Mouse (Mus musculus) CH12.LX (cell line): ENCODE results near the gene Ints5. TPM values are rescaled to one million over a fixed set of nuclear protein-coding genes. Genes with fewer than 3 reads are reported as not detected.

Experiments
- DNase-seq: peaks from one replicate; pipeline ENCODE4 v3.0.0-alpha.2; 2013; ENCODE audit errors: extremely low read depth
- H3K27ac ChIP-seq: 2 replicates; pipeline ENCODE4 v1.5.1; 2012; ENCODE audit warnings: low read depth, mild to moderate bottlenecking, control low read depth, moderate library complexity; ENCODE audit not compliant: insufficient read depth
- H3K27me3 ChIP-seq: replicated peaks from 2 replicates; pipeline ENCODE3; 2012; ENCODE audit warnings: inconsistent platforms
- H3K36me3 ChIP-seq, 2 experiments: replicated peaks in 1 of 2; 2 replicates each; pipeline versions ENCODE3 to v1.6.1; 2012; ENCODE audit warnings: inconsistent platforms in 1 of 2, low read length in 1 of 2, mild to moderate bottlenecking in 1 of 2, mixed read lengths in 1 of 2, moderate library complexity in 1 of 2; ENCODE audit not compliant: control insufficient read depth in 1 of 2, insufficient read depth in 1 of 2
- H3K4me1 ChIP-seq, 2 experiments: 2 replicates each; pipeline ENCODE4 v1.6.1; 2012; ENCODE audit warnings: inconsistent platforms in 1 of 2, moderate library complexity in 1 of 2; ENCODE audit not compliant: insufficient read depth in 2 of 2, control insufficient read depth in 1 of 2
- H3K4me2 ChIP-seq: 2 replicates; pipeline ENCODE4 v1.6.1; 2012; ENCODE audit warnings: low read depth, mild to moderate bottlenecking, control low read depth; ENCODE audit not compliant: poor library complexity, insufficient read depth, severe bottlenecking
- H3K4me3 ChIP-seq, 3 experiments: fragments of 150-350 bp in 1 of 3; sonication (generic) in 1 of 3; replicated peaks in 1 of 3; 2 replicates each; pipeline versions ENCODE3 to v1.5.1; 2011 to 2012; ENCODE audit warnings: low read depth in 2 of 3, low read length in 2 of 3, mild to moderate bottlenecking in 2 of 3, moderate library complexity in 2 of 3, control low read depth in 1 of 3, improper control_type of control experiment in 1 of 3, inconsistent platforms in 1 of 3, mixed read lengths in 1 of 3; ENCODE audit not compliant: poor library complexity in 1 of 3
- H3K79me2 ChIP-seq: replicated peaks from 2 replicates; pipeline ENCODE4 v1.6.1; 2012; ENCODE audit warnings: mild to moderate bottlenecking, moderate library complexity; ENCODE audit not compliant: control insufficient read depth, poor library complexity, insufficient read depth, severe bottlenecking; ENCODE audit errors: extremely low read depth
- H3K9ac ChIP-seq: 2 replicates; pipeline ENCODE4 v1.6.1; 2012; ENCODE audit warnings: low read depth, mild to moderate bottlenecking, control low read depth, moderate library complexity; ENCODE audit not compliant: insufficient read depth
- H3K9me3 ChIP-seq: replicated peaks from 2 replicates; pipeline ENCODE3; 2012; ENCODE audit warnings: low read length, inconsistent platforms, mixed read lengths
- CHD1 ChIP-seq: IDR thresholded peaks from 2 replicates; pipeline ENCODE4 v1.6.1; 2012; ENCODE audit warnings: low read depth, low read length, improper control_type of control experiment, inconsistent platforms
- CTCF ChIP-seq, 2 experiments: IDR thresholded peaks in 1 of 2; conservative IDR thresholded peaks in 1 of 2; 2 replicates each; pipeline ENCODE4 v1.5.1; 2011 to 2012; ENCODE audit warnings: low read depth in 2 of 2, low read length in 2 of 2, improper control_type of control experiment in 1 of 2, inconsistent platforms in 1 of 2, mild to moderate bottlenecking in 1 of 2, moderate library complexity in 1 of 2
- E2F4 ChIP-seq: IDR thresholded peaks from 2 replicates; pipeline ENCODE4 v1.6.1; 2011; ENCODE audit warnings: low read depth, low read length, improper control_type of control experiment; ENCODE audit not compliant: insufficient replicate concordance
- ELF1 ChIP-seq: IDR thresholded peaks from 2 replicates; pipeline ENCODE4 v1.6.1; 2014; ENCODE audit warnings: low read depth, mild to moderate bottlenecking, inconsistent platforms, low read length, improper control_type of control experiment
- ETS1 ChIP-seq: conservative IDR thresholded peaks from 2 replicates; pipeline ENCODE4 v1.6.1; 2012; ENCODE audit warnings: low read depth, mild to moderate bottlenecking, inconsistent platforms, low read length, improper control_type of control experiment, moderate library complexity
- GABPA ChIP-seq: IDR thresholded peaks from 2 replicates; pipeline ENCODE4 v1.6.1; 2012; ENCODE audit warnings: low read depth, low read length, improper control_type of control experiment, inconsistent platforms; ENCODE audit not compliant: insufficient replicate concordance
- HCFC1 ChIP-seq: IDR thresholded peaks from 2 replicates; pipeline ENCODE4 v1.6.1; 2012; ENCODE audit warnings: low read depth, mild to moderate bottlenecking, inconsistent platforms, low read length, improper control_type of control experiment
- JUND ChIP-seq: conservative IDR thresholded peaks from 2 replicates; pipeline ENCODE4 v1.6.1; 2011; ENCODE audit warnings: low read depth, low read length, improper control_type of control experiment
- KAT2A ChIP-seq: IDR thresholded peaks from 2 replicates; pipeline ENCODE4 v1.6.1; 2012; ENCODE audit warnings: low read length, improper control_type of control experiment, inconsistent platforms; ENCODE audit not compliant: insufficient replicate concordance
- MAX ChIP-seq: IDR thresholded peaks from 2 replicates; pipeline ENCODE4 v1.6.1; 2011; ENCODE audit warnings: low read length, improper control_type of control experiment
- MAZ ChIP-seq: IDR thresholded peaks from 2 replicates; pipeline ENCODE4 v1.6.1; 2012; ENCODE audit warnings: low read depth, mild to moderate bottlenecking, inconsistent platforms, low read length, improper control_type of control experiment, moderate library complexity
- MXI1 ChIP-seq: IDR thresholded peaks from 2 replicates; pipeline ENCODE4 v1.6.1; 2011; ENCODE audit warnings: mild to moderate bottlenecking, low read depth, low read length, improper control_type of control experiment
- MYC ChIP-seq: IDR thresholded peaks from 2 replicates; pipeline ENCODE4 v1.6.1; 2011; ENCODE audit warnings: low read depth, mild to moderate bottlenecking, improper control_type of control experiment, low read length
- NELFE ChIP-seq: IDR thresholded peaks from 2 replicates; pipeline ENCODE4 v1.6.1; 2011; ENCODE audit warnings: low read depth, low read length, improper control_type of control experiment
- NRF1 ChIP-seq: IDR thresholded peaks from 2 replicates; pipeline ENCODE4 v1.6.1; 2014; ENCODE audit warnings: low read depth, mild to moderate bottlenecking, inconsistent platforms, low read length, improper control_type of control experiment, moderate library complexity
- POLR2A ChIP-seq: IDR thresholded peaks from 2 replicates; pipeline ENCODE4 v1.6.1; 2011; ENCODE audit warnings: low read depth, mild to moderate bottlenecking, improper control_type of control experiment, low read length
- POLR2AphosphoS2 ChIP-seq: IDR thresholded peaks from 2 replicates; pipeline ENCODE4 v1.6.1; 2011; ENCODE audit warnings: low read depth, low read length, improper control_type of control experiment
- RCOR1 ChIP-seq: conservative IDR thresholded peaks from 2 replicates; pipeline ENCODE4 v1.6.1; 2012; ENCODE audit warnings: low read depth, mild to moderate bottlenecking, inconsistent platforms, low read length, improper control_type of control experiment
- SIN3A ChIP-seq: IDR thresholded peaks from 2 replicates; pipeline ENCODE4 v1.6.1; 2012; ENCODE audit warnings: low read length, improper control_type of control experiment, inconsistent platforms
- TCF12 ChIP-seq: IDR thresholded peaks from 2 replicates; pipeline ENCODE4 v1.6.1; 2014; ENCODE audit warnings: low read depth, mild to moderate bottlenecking, inconsistent platforms, low read length, improper control_type of control experiment
- UBTF ChIP-seq: IDR thresholded peaks from 2 replicates; pipeline ENCODE4 v1.6.1; 2012; ENCODE audit warnings: low read depth, mild to moderate bottlenecking, inconsistent platforms, low read length, improper control_type of control experiment, moderate library complexity
- USF1 ChIP-seq: IDR thresholded peaks from 2 replicates; pipeline ENCODE4 v1.6.1; 2014; ENCODE audit warnings: low read depth, mild to moderate bottlenecking, inconsistent platforms, low read length, improper control_type of control experiment
- ZMIZ1 ChIP-seq: IDR thresholded peaks from 2 replicates; pipeline ENCODE4 v1.6.1; 2012; ENCODE audit warnings: low read depth, mild to moderate bottlenecking, inconsistent platforms, low read length, improper control_type of control experiment
- dilution Hi-C: fragments of 300-500 bp; cut with MboI; formaldehyde crosslinking; loops from 2 replicates; pipeline ENCODE4 v1.14.3; 2020; ENCODE audit warnings: low sequenced_read_pairs; ENCODE audit not compliant: extremely low pct_unique_long_range_greater_than_20kb, extremely low pct_ligation_motif_present
- in situ Hi-C: fragments of 300-500 bp; cut with MboI; formaldehyde crosslinking; loops from 3 replicates; pipeline ENCODE4 v1.14.3; 2019; ENCODE audit warnings: low sequenced_read_pairs, low pct_ligation_motif_present, low pct_unique_long_range_greater_than_20kb, mixed read lengths
- polyA plus RNA-seq: library from polyadenylated mRNA; unstranded; fragments of >175 nt; gene quantifications from 2 replicates; pipeline ENCODE4 v1.2.1, GENCODE M21; 2012; ENCODE audit warnings: low read depth; ENCODE audit not compliant: insufficient read length
- total RNA-seq, 2 experiments: library from RNA; depleted of rRNA; stranded (reverse); fragments of 300-350 nt in 1 of 2; fragments of >200 nt in 1 of 2; gene quantifications; 2 replicates each; pipeline ENCODE4 v1.2.3; 2012 to 2014

The Ints5 gene
- total and polyA plus RNA-seq, 3 experiments: 17.2 to 38.9 (median 38.0) TPM

GRCm38 (mm10) chr19:8929224-8930088 lies 36.7 kb downstream of the Ints5 start, which contains the start of the genes Rom1 and Eml3:
Gene Rom1, minus strand, starts transcription at chr19:8929356.
Gene Eml3, plus strand, starts transcription at chr19:8929552.
- H3K9ac ChIP-seq: peak within 1 kb of the TSS; percentile 83
- no peaks in the 10 kb centered on the region for H3K27me3 ChIP-seq
- dilution Hi-C loops: no loop called here
- H3K27ac ChIP-seq: peak within 1 kb of the TSS; percentile 75
- H3K9me3 ChIP-seq: no peaks in the 10 kb centered on the region
- peak; percentile 89 for DNase-seq
- peak within 1 kb of the TSS; percentile 76 for H3K4me2 ChIP-seq
- H3K79me2 ChIP-seq: peaks cover 6% of the 10 kb centered on the region; the same call in 1 of the 2 replicates
- TF ChIP-seq HCFC1: peak; percentile 72
- TF ChIP-seq MAZ: peak; percentile 91
- peak; percentile 62; the same call in 1 of the 2 replicates for TF ChIP-seq POLR2A
- no peak for TF ChIP-seq GABPA
- TF ChIP-seq JUND: no peak
- TF ChIP-seq ZMIZ1: peak; percentile 57; the same call in 1 of the 2 replicates
- no peak for TF ChIP-seq USF1
- TF ChIP-seq ETS1: no peak
- peak; percentile 27; the same call in 1 of the 2 replicates for TF ChIP-seq MYC
- peak; percentile 35; the same call in 1 of the 2 replicates for TF ChIP-seq NRF1
- no peak for TF ChIP-seq CHD1
- peak; percentile 64 for TF ChIP-seq NELFE
- 0 out of 2 replicates have a peak, but pooled peaks have one; percentile 53 for TF ChIP-seq KAT2A
- peak; percentile 63; the same call in 1 of the 2 replicates for TF ChIP-seq TCF12
- TF ChIP-seq ELF1: peak; percentile 93
- peak; percentile 68; the same call in 1 of the 2 replicates for TF ChIP-seq UBTF
- TF ChIP-seq E2F4: no peak
- peak; percentile 75 for TF ChIP-seq MXI1
- TF ChIP-seq CTCF (conservative IDR thresholded peaks at IDR 0.05 in 1 of 2, IDR thresholded peaks at IDR 0.05 in 1 of 2; ENCODE audit: low read depth in 2 of 2, low read length in 2 of 2): peak in 1 of 2 experiments; percentile 78; a peak in 2 of 4 replicates
- TF ChIP-seq RCOR1: no peak
- TF ChIP-seq POLR2AphosphoS2: peak; percentile 65
- peak; percentile 17; the same call in 1 of the 2 replicates for TF ChIP-seq MAX
- TF ChIP-seq SIN3A: peak; percentile 72
- H3K36me3 ChIP-seq: peaks cover 39 to 74% of the 10 kb centered on the region in 2 experiments
- in situ Hi-C loops: no loop called here
- H3K4me3 ChIP-seq: peak within 1 kb of the TSS; percentile 80 to 93 (median 89)
- H3K4me1 ChIP-seq: peaks cover 12 to 31% of the 10 kb centered on the region in 2 experiments; a peak in 3 of 4 replicates
